Mouse (Mus musculus): ENCODE measurements around the gene Scrt2. TPM values are rescaled to one million over a fixed set of nuclear protein-coding genes. Genes with fewer than 3 reads are reported as not detected.

The Scrt2 gene
- polyA plus RNA-seq, 1 experiment from 2014 or later: not detected

DNA sequence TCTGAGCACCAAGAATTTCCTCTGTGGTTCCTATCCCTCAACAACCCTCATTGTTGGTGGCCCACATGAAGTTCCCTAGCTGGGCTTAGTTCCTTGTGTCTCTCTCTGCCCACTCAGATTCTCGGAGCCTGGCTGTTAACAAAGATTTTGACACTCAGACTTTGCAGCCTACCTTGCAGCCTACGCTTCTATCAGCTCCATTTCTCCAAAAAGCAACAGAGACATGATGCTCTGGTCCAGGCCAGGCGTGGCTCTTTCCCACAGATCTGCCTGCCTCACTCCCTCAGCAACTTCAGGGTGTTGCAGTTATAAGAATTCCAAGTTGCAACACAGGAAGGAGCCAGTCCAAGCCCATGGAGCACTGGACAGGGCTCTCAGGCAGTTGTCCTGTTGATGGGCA, 48.4 kb downstream of the Scrt2 start:
- no peak for TF ChIP-seq CTCF (IDR thresholded peaks at IDR 0.05; ENCODE audit: low read depth)
- no peak for TF ChIP-seq EP300 (optimal IDR thresholded peaks at IDR 0.05)
- WGBS: 82% methylated on average over 3 of the region's 3 CpGs
- DNase-seq (ENCODE audit: low spot score): no peak
- Histone ChIP-seq H3K9me3 (ENCODE audit: control insufficient read depth, low read length) (no peaks in the 10 kb centered on the region), H3K27ac (replicated peaks) (no peak overlapping the region), H3K4me2 (replicated peaks; ENCODE audit: low read depth) (no peak overlapping the region), H3K27me3 (ENCODE audit: control insufficient read depth, insufficient read depth, low read length) (no peaks in the 10 kb centered on the region), H3K4me1 (replicated peaks; ENCODE audit: control insufficient read depth, insufficient read depth) (no peaks in the 10 kb centered on the region), H3K9ac (ENCODE audit: low read length) (no peak overlapping the region), H3K4me3 (ENCODE audit: low read depth, low read length) (no peak overlapping the region), H3K36me3 (ENCODE audit: control insufficient read depth, insufficient read depth, low read length) (no peaks in the 10 kb centered on the region)
- ATAC-seq (ENCODE audit: low FRiP score, low TSS enrichment): no peak

DNA sequence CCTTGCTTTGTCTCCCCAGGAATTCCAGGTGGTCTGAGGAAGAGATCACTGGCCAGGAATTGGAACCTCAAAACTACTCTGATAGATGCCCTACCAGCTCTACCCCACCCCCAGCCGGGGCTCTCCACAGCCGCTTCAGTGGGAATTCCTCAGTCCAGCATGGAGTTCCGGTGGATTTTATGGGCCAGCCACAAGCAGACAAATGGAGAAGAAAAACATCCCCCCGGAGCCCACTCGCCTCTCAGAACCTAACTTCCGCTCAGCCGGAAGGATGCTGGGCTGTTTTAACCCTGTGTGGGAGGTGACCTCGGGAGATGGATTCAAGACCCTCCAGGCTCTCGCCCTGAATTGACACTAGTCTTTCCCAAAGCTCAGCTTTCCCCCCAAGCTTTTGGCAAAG, 50.7 kb downstream of the Scrt2 start:
- Histone ChIP-seq H3K4me3 (ENCODE audit: low read depth, low read length) (no peak overlapping the region), H3K9ac (ENCODE audit: low read length) (no peak overlapping the region), H3K27me3 (ENCODE audit: control insufficient read depth, insufficient read depth, low read length) (no peaks in the 10 kb centered on the region), H3K27ac (replicated peaks) (no peak overlapping the region), H3K36me3 (ENCODE audit: control insufficient read depth, insufficient read depth, low read length) (no peaks in the 10 kb centered on the region), H3K4me1 (replicated peaks; ENCODE audit: control insufficient read depth, insufficient read depth) (no peaks in the 10 kb centered on the region), H3K4me2 (replicated peaks; ENCODE audit: low read depth) (no peak overlapping the region), H3K9me3 (ENCODE audit: control insufficient read depth, low read length) (no peaks in the 10 kb centered on the region)
- ATAC-seq (ENCODE audit: low FRiP score, low TSS enrichment) (no peak), DNase-seq (ENCODE audit: low spot score) (no peak)
- 50% methylated on average over 9 of the region's 9 CpGs for WGBS
- no peak for TF ChIP-seq CTCF (IDR thresholded peaks at IDR 0.05; ENCODE audit: low read depth)
- no peak for TF ChIP-seq EP300 (optimal IDR thresholded peaks at IDR 0.05)

DNA sequence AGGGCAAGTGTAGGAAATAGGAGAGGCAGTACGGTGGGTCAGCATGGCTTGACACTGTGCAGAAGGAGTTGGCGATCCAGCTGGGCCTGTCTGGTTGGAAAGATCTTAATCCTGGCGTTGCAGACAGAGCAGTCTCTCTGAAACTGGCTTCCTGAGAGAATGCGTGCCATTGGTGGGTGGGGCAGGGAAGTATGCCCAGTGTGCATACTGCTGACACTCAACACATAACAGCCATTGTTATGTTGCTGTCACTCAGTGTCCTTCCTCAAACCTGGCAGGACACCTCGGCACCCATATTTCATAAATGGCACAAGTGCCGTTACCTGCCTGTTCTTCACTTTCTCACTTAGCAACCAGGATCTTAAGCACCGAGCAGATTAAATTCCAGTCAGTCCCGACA, 51.4 kb downstream of the Scrt2 start:
- no peaks in the 10 kb centered on the region for H3K9me3 ChIP-seq (ENCODE audit: control insufficient read depth, low read length)
- TF ChIP-seq CTCF (IDR thresholded peaks at IDR 0.05; ENCODE audit: low read depth): no peak
- TF ChIP-seq EP300 (optimal IDR thresholded peaks at IDR 0.05): no peak
- H3K36me3 ChIP-seq (ENCODE audit: control insufficient read depth, insufficient read depth, low read length): no peaks in the 10 kb centered on the region
- H3K4me3 ChIP-seq (ENCODE audit: low read depth, low read length): no peak overlapping the region
- H3K27ac ChIP-seq (replicated peaks): no peak overlapping the region
- no peaks in the 10 kb centered on the region for H3K4me1 ChIP-seq (replicated peaks; ENCODE audit: control insufficient read depth, insufficient read depth)
- no peaks in the 10 kb centered on the region for H3K27me3 ChIP-seq (ENCODE audit: control insufficient read depth, insufficient read depth, low read length)
- H3K4me2 ChIP-seq (replicated peaks; ENCODE audit: low read depth): no peak overlapping the region
- ATAC-seq (ENCODE audit: low FRiP score, low TSS enrichment) (no peak), DNase-seq (ENCODE audit: low spot score) (no peak)
- H3K9ac ChIP-seq (ENCODE audit: low read length): no peak overlapping the region
- WGBS: 30% methylated on average over 8 of the region's 8 CpGs

DNA sequence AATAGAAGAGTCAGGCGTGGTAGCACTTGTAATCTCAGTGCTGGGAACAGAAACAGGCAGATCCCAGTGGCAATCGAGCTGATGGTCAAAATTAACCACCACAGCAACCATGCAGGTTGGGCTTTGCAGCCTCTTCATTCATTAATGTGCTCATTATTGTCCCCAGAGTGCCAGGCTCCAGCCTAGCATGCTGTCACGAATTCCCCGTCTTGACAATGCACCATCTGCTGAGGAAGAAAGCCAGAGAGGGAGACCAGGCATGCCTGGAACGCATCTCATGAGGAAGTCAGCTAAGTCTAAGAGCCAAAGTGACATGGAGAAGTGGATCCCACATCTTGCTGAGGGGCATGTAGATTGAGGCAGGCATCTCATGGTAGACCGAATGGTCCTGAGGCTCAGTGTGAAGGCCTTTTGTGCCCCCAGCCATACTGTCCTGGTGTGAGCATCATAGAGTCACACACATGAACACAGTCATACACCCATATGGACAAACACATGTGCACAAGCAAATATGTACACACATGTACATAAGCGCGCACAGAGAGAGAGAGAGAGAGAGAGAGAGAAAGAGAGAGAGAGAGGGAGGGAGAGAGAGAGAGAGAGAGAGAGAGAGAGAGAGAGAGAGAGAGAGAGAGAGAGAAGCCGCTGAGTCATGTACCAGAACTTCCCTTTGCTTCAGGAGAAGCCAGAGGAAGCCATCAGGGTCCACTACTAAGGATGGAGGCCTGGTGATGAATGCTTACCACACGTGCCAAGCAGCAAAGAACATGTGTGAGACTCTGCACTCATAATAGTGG, 58.1 kb downstream of the Scrt2 start:
- WGBS: 76% methylated on average over 10 of the region's 10 CpGs
- Histone ChIP-seq H3K9me3 (ENCODE audit: control insufficient read depth, low read length) (no peaks in the 10 kb centered on the region), H3K27ac (replicated peaks) (no peak overlapping the region), H3K4me2 (replicated peaks; ENCODE audit: low read depth) (no peak overlapping the region), H3K4me3 (ENCODE audit: low read depth, low read length) (no peak overlapping the region), H3K4me1 (replicated peaks; ENCODE audit: control insufficient read depth, insufficient read depth) (0 out of 2 replicates have a peak, but pooled peaks cover 2% of the 10 kb centered on the region), H3K9ac (ENCODE audit: low read length) (no peak overlapping the region), H3K36me3 (ENCODE audit: control insufficient read depth, insufficient read depth, low read length) (no peaks in the 10 kb centered on the region), H3K27me3 (ENCODE audit: control insufficient read depth, insufficient read depth, low read length) (peaks cover 9% of the 10 kb centered on the region; the same call in 1 of the 2 replicates)
- ATAC-seq (ENCODE audit: low FRiP score, low TSS enrichment) (no peak), DNase-seq (ENCODE audit: low spot score) (no peak)
- no peak for TF ChIP-seq EP300 (optimal IDR thresholded peaks at IDR 0.05)
- no peak for TF ChIP-seq CTCF (IDR thresholded peaks at IDR 0.05; ENCODE audit: low read depth)

GRCm38 (mm10) chr2:152140941-152141340, 59.6 kb downstream of the Scrt2 start:
- TF ChIP-seq EP300 (optimal IDR thresholded peaks at IDR 0.05): no peak
- TF ChIP-seq CTCF (IDR thresholded peaks at IDR 0.05; ENCODE audit: low read depth): no peak
- ATAC-seq (ENCODE audit: low FRiP score, low TSS enrichment): no peak
- Histone ChIP-seq H3K36me3 (ENCODE audit: control insufficient read depth, insufficient read depth, low read length) (no peaks in the 10 kb centered on the region), H3K4me3 (ENCODE audit: low read depth, low read length) (no peak overlapping the region), H3K4me2 (replicated peaks; ENCODE audit: low read depth) (no peak overlapping the region), H3K4me1 (replicated peaks; ENCODE audit: control insufficient read depth, insufficient read depth) (0 out of 2 replicates have a peak, but pooled peaks cover 2% of the 10 kb centered on the region), H3K27ac (replicated peaks) (no peak overlapping the region), H3K9ac (ENCODE audit: low read length) (no peak overlapping the region), H3K9me3 (ENCODE audit: control insufficient read depth, low read length) (no peaks in the 10 kb centered on the region), H3K27me3 (ENCODE audit: control insufficient read depth, insufficient read depth, low read length) (peaks cover 12% of the 10 kb centered on the region; the same call in 1 of the 2 replicates)
- no peak for DNase-seq (ENCODE audit: low spot score)
- WGBS: 60% methylated on average over 11 of the region's 11 CpGs

DNA sequence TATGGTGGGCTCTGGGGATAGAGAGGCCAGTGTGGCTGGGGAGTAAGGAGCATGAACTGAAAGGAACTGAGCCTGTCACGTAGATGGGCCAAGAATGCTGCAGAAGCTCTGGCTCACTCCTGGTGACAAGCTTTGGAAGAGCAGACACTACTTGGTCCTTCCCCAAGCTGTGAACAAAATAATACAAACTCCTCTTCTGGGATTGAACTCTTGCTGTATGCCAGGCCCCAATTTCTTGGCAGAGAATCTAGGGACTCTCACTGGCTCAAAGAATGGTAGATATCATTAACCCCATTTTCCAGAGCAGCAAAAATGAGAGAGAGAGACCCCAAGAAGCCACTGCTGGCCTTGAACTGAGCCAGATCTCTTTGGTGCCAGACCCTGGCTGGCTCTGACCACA, 60.2 kb downstream of the Scrt2 start:
- H3K36me3 ChIP-seq (ENCODE audit: control insufficient read depth, insufficient read depth, low read length): no peaks in the 10 kb centered on the region
- no peak overlapping the region for H3K9ac ChIP-seq (ENCODE audit: low read length)
- TF ChIP-seq CTCF (IDR thresholded peaks at IDR 0.05; ENCODE audit: low read depth) (no peak), EP300 (optimal IDR thresholded peaks at IDR 0.05) (no peak)
- WGBS: 33% methylated on average over 1 of the region's 1 CpGs
- no peak for ATAC-seq (ENCODE audit: low FRiP score, low TSS enrichment)
- H3K27me3 ChIP-seq (ENCODE audit: control insufficient read depth, insufficient read depth, low read length): peaks cover 12% of the 10 kb centered on the region; the same call in 1 of the 2 replicates
- 0 out of 2 replicates have a peak, but pooled peaks cover 2% of the 10 kb centered on the region for H3K4me1 ChIP-seq (replicated peaks; ENCODE audit: control insufficient read depth, insufficient read depth)
- no peak for DNase-seq (ENCODE audit: low spot score)
- H3K9me3 ChIP-seq (ENCODE audit: control insufficient read depth, low read length): no peaks in the 10 kb centered on the region
- no peak overlapping the region for H3K27ac ChIP-seq (replicated peaks)
- peak overlapping the region; percentile 53 for H3K4me2 ChIP-seq (replicated peaks; ENCODE audit: low read depth)
- peak overlapping the region; percentile 40 for H3K4me3 ChIP-seq (ENCODE audit: low read depth, low read length)
